Mouse (Mus musculus) intestine, embryonic 16.5 days (tissue): Measurements from ENCODE around the gene Dnajb11. TPM values are rescaled to one million over a fixed set of nuclear protein-coding genes. Genes with fewer than 3 reads are reported as not detected.

ENCODE experiments used
- ATAC-seq: fragments of 200-750 bp; cut with Nextera tagmentation; 2 replicates; pipeline ENCODE4 v1.8.0; 2017; ENCODE audit warnings: moderate TSS enrichment, moderate library complexity
- H3K27ac ChIP-seq: fragments of 300-500 bp; sonication (generic); 2 replicates; pipeline ENCODE4 v1.5.1; 2014; ENCODE audit warnings: mild to moderate bottlenecking, low read length
- H3K27me3 ChIP-seq: fragments of 300-500 bp; sonication (generic); replicated peaks from 2 replicates; pipeline ENCODE4 v1.6.1; 2014; ENCODE audit warnings: low read length, control low read depth, mixed read lengths; ENCODE audit not compliant: control insufficient read depth, insufficient read depth
- H3K36me3 ChIP-seq: fragments of 300-500 bp; sonication (generic); 2 replicates; pipeline ENCODE4 v1.6.1; 2014; ENCODE audit warnings: low read length, control low read depth; ENCODE audit not compliant: control insufficient read depth, insufficient read depth
- H3K4me1 ChIP-seq: fragments of 300-500 bp; sonication (generic); 2 replicates; pipeline ENCODE4 v1.6.1; 2014; ENCODE audit warnings: low read length, control low read depth, mixed read lengths; ENCODE audit not compliant: control insufficient read depth, insufficient read depth
- H3K4me2 ChIP-seq: fragments of 300-500 bp; sonication (generic); 2 replicates; pipeline ENCODE4 v1.6.1; 2014; ENCODE audit warnings: low read depth, low read length, control low read depth
- H3K4me3 ChIP-seq: fragments of 300-500 bp; sonication (generic); 2 replicates; pipeline ENCODE4 v1.5.1; 2014; ENCODE audit warnings: mild to moderate bottlenecking, low read length
- H3K9ac ChIP-seq: fragments of 300-500 bp; sonication (generic); 2 replicates; pipeline ENCODE4 v1.6.1; 2014; ENCODE audit warnings: low read depth, low read length
- H3K9me3 ChIP-seq: fragments of 300-500 bp; sonication (generic); 2 replicates; pipeline ENCODE4 v1.6.1; 2016; ENCODE audit warnings: low read length, control low read depth; ENCODE audit not compliant: control insufficient read depth
- WGBS: fragments of 180-500 bp; shearing (Covaris S2); extraction: QIAGEN DNeasy Blood & Tissue Kit; methylation state at CpG from one replicate; pipeline ENCODE4 v1.1.7; 2014; 5-methylcytosine and 5-hydroxymethylcytosine counted together
- polyA plus RNA-seq: library from polyadenylated mRNA; unstranded; fragments of >200 nt; fragmentation: Nextera tagmentation; extraction: Ambion mirVana; gene quantifications from 2 replicates; pipeline ENCODE4 v1.2.1, GENCODE M21; 2015

Gene Dnajb11
- polyA plus RNA-seq, 1 experiment from 2014 or later = 118 TPM

- H3K4me3 ChIP-seq = no peak overlapping the region
- H3K36me3 ChIP-seq = no peaks in the 10 kb centered on the region
- no peaks in the 10 kb centered on the region for H3K27me3 ChIP-seq
- no peak overlapping the region for H3K9ac ChIP-seq
- ATAC-seq = no peak
- H3K4me2 ChIP-seq = no peak overlapping the region
- no peaks in the 10 kb centered on the region for H3K9me3 ChIP-seq
- peaks cover 10% of the 10 kb centered on the region for H3K4me1 ChIP-seq
- 0 out of 2 replicates have a peak overlapping the region, but pooled peaks have one; percentile 68 for H3K27ac ChIP-seq
- WGBS = 86% methylated on average over 4 of the region's 4 CpGs
Observed at GRCm38 (mm10) chr16:22845481-22845880, 12.2 kb upstream of the Dnajb11 start.

- H3K9ac ChIP-seq = no peak overlapping the region
- H3K4me1 ChIP-seq = peaks cover 10% of the 10 kb centered on the region
- no peak overlapping the region for H3K4me3 ChIP-seq
- no peak overlapping the region for H3K4me2 ChIP-seq
- ATAC-seq = no peak
- no peaks in the 10 kb centered on the region for H3K9me3 ChIP-seq
- H3K27ac ChIP-seq = no peak overlapping the region
- WGBS = 78% methylated on average over 1 of the region's 1 CpGs
- no peaks in the 10 kb centered on the region for H3K36me3 ChIP-seq
- no peaks in the 10 kb centered on the region for H3K27me3 ChIP-seq
Observed at GRCm38 (mm10) chr16:22847686-22848085, 10.0 kb upstream of the Dnajb11 start.

DNA sequence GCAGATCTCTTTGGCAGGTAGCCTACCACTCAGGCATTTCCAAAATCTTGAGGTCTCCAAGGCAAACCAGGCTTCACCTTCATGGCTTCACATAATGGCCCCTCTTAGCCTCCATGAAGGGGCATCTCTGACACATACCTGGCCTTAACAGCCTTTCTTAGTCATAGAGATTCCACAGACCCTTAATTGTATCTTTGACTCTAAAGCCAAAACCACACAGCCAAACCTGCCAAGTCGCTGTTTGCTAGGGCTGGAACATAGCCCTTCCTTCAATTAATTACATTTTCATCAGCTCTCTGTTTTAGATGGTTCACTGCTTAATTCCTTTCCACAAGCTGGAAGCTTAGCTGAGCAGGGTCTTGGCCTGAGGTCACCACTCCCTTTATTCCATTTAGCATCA is 9.3 kb upstream of the Dnajb11 start:
- Histone ChIP-seq H3K4me3 (no peak overlapping the region), H3K4me2 (no peak overlapping the region), H3K27ac (no peak overlapping the region), H3K36me3 (no peaks in the 10 kb centered on the region), H3K9me3 (no peaks in the 10 kb centered on the region), H3K4me1 (peaks cover 10% of the 10 kb centered on the region), H3K27me3 (no peaks in the 10 kb centered on the region), H3K9ac (no peak overlapping the region)
- no peak for ATAC-seq
- WGBS = 89% methylated on average over 1 of the region's 1 CpGs

GRCm38 (mm10) chr16:22852709-22853108 is 4.9 kb upstream of the Dnajb11 start:
- WGBS = 92% methylated on average over 4 of the region's 4 CpGs
- Histone ChIP-seq H3K27ac (no peak overlapping the region), H3K27me3 (no peaks in the 10 kb centered on the region)

DNA sequence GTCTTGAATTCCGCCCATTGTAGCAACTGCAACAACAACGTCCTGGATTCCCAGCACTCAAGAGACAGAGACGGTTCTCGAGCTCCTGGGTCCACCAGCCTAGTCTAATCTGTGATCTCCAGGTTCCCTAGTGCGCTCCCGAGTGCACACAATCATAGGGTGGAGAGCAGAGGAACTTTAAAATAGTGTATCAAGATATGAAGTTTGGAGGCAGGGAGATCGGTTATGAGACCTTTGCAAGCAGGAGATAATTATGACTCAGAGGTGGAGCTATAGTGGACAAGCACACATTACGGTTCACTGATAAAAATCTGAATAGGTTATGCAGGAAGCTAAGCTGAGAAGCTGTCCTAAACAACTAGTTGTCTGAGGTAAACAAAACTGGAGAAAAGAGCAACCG is 872 bp upstream of the Dnajb11 start:
- Histone ChIP-seq H3K9ac (peak overlapping the region; percentile 68), H3K27ac (peak overlapping the region; percentile 91), H3K9me3 (no peaks in the 10 kb centered on the region), H3K4me1 (peaks cover 9% of the 10 kb centered on the region), H3K36me3 (no peaks in the 10 kb centered on the region), H3K27me3 (no peaks in the 10 kb centered on the region), H3K4me2 (peak overlapping the region; percentile 87), H3K4me3 (peak overlapping the region; percentile 62)
- 11% methylated on average over 9 of the region's 9 CpGs for WGBS
- ATAC-seq = no peak; the same call in 1 of the 2 replicates

More at GRCm38 (mm10) chr16:22852709-22853108, 4.9 kb upstream of the Dnajb11 start:
- ATAC-seq = no peak
- peaks cover 2% of the 10 kb centered on the region; the same call in 1 of the 2 replicates for H3K4me1 ChIP-seq
- H3K4me3 ChIP-seq = no peak overlapping the region
- H3K9ac ChIP-seq = no peak overlapping the region
- no peaks in the 10 kb centered on the region for H3K9me3 ChIP-seq
- no peak overlapping the region for H3K4me2 ChIP-seq
- no peaks in the 10 kb centered on the region for H3K36me3 ChIP-seq

DNA sequence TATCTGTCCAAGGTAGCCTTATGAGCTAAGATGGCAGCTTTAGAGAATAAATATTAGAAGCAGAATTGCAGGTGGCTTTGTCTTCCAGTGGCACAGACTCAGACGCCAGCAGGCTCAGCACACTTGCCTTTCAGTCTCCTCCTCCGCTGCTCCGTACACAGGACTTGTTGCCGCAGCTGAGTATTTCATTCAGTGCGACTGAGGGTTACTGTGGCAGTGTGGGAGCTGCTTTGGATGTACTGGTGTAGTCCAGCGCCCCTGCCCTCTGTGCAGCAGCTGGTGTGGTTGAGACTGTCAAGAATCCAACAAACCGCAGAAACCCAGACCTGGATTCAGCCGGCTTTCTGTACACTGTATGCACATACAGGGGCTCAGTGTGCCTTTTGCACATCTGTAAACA is 14.8 kb downstream of the Dnajb11 start:
- ATAC-seq = no peak
- 90% methylated on average over 8 of the region's 8 CpGs for WGBS
- Histone ChIP-seq H3K9ac (no peak overlapping the region), H3K27me3 (no peaks in the 10 kb centered on the region), H3K9me3 (no peaks in the 10 kb centered on the region), H3K4me3 (no peak overlapping the region), H3K36me3 (peaks cover 16% of the 10 kb centered on the region), H3K27ac (no peak overlapping the region), H3K4me1 (no peaks in the 10 kb centered on the region), H3K4me2 (no peak overlapping the region)

- no peaks in the 10 kb centered on the region for H3K27me3 ChIP-seq
- no peak for ATAC-seq
- no peak overlapping the region for H3K27ac ChIP-seq
- H3K4me2 ChIP-seq = no peak overlapping the region
- H3K4me1 ChIP-seq = no peaks in the 10 kb centered on the region
- no peak overlapping the region for H3K4me3 ChIP-seq
- H3K9me3 ChIP-seq = no peaks in the 10 kb centered on the region
- H3K36me3 ChIP-seq = peaks cover 10% of the 10 kb centered on the region
- no peak overlapping the region for H3K9ac ChIP-seq
- WGBS = 80% methylated on average over 4 of the region's 4 CpGs
Observed at GRCm38 (mm10) chr16:22873369-22873768, 15.7 kb downstream of the Dnajb11 start.

- 49% methylated on average over 9 of the region's 9 CpGs for WGBS
- Histone ChIP-seq H3K4me2 (no peak overlapping the region), H3K4me1 (no peaks in the 10 kb centered on the region), H3K36me3 (0 out of 2 replicates have a peak, but pooled peaks cover 4% of the 10 kb centered on the region), H3K27ac (no peak overlapping the region), H3K27me3 (no peaks in the 10 kb centered on the region), H3K4me3 (no peak overlapping the region), H3K9me3 (no peaks in the 10 kb centered on the region), H3K9ac (no peak overlapping the region)
- ATAC-seq = no peak
Observed at GRCm38 (mm10) chr16:22876218-22877043, 18.8 kb downstream of the Dnajb11 start.

DNA sequence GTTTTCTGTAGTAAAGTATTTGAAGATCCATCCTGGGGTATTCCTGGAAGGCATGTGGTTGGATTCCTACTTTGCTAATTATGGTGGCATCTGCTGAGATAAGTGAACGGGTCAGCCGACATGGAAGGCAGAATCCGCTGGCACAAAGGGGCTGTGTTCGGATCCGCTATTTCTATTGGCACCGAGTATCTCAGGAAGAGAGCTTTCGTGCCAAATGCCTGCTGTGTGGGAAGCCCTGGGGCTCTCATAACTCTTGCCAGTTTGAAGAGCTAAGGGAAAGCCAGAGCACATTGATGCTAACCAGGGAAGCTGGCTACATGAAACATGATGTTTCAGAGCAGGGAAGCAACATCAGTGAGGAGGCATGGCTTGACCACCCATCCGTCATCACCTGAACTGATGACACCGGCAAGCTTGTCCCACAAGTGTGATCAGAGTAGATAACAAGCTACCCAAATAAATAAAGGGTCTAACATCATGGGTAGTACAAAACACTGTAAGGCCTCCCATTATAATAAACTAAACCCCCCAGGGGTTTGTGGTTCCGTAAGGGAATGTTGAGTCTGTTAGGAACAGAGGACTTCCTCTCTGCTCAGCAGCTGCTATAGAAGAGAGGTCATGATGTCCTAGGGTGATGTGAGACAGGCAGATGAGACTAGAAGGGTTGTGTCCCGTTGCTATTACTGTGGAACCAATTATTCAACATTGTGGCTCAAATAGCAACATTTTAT is 20.2 kb downstream of the Dnajb11 start:
- 76% methylated on average over 11 of the region's 11 CpGs for WGBS

More for the DNA sequence above, 20.2 kb downstream of the Dnajb11 start:
- Histone ChIP-seq H3K4me1 (no peaks in the 10 kb centered on the region), H3K9ac (no peak overlapping the region), H3K36me3 (no peaks in the 10 kb centered on the region), H3K4me2 (no peak overlapping the region), H3K27ac (no peak overlapping the region), H3K9me3 (no peaks in the 10 kb centered on the region), H3K4me3 (no peak overlapping the region), H3K27me3 (no peaks in the 10 kb centered on the region)
- no peak for ATAC-seq
